Mouse (Mus musculus) kidney, postnatal 0 days (tissue): ENCODE measurements at regions not wholly inside any gene's neighbourhood (a gene's known extent, or its start where the extent isn't known, plus 50 kb on each side); places are given as distances from the start of the nearest gene placed in this dataset.

ENCODE experiments used
- ATAC-seq: fragments of 200-750 bp; cut with Nextera tagmentation; replicated peaks from 2 replicates; pipeline ENCODE4 v1.8.0; 2017; ENCODE audit warnings: low read depth, moderate number of reproducible peaks, moderate TSS enrichment, moderate library complexity; ENCODE audit not compliant: low FRiP score
- DNase-seq: peaks from one replicate; pipeline ENCODE4 v3.0.0-alpha.2; 2016; ENCODE audit warnings: low spot score
- H3K27ac ChIP-seq: fragments of 300-500 bp; sonication (generic); 2 replicates; pipeline ENCODE4 v1.5.1; 2014; ENCODE audit warnings: mild to moderate bottlenecking
- H3K27me3 ChIP-seq: fragments of 300-500 bp; sonication (generic); 2 replicates; pipeline ENCODE4 v1.6.1; 2014; ENCODE audit warnings: low read length, mixed read lengths; ENCODE audit not compliant: insufficient read depth
- H3K36me3 ChIP-seq: fragments of 300-500 bp; sonication (generic); 2 replicates; pipeline ENCODE4 v1.6.1; 2014; ENCODE audit warnings: low read length, mixed read lengths; ENCODE audit not compliant: insufficient read depth
- H3K4me1 ChIP-seq: fragments of 300-500 bp; sonication (generic); replicated peaks from 2 replicates; pipeline ENCODE4 v1.6.1; 2014; ENCODE audit warnings: antibody characterized with exemption, low read length, mixed read lengths; ENCODE audit not compliant: insufficient read depth
- H3K4me2 ChIP-seq: fragments of 300-500 bp; sonication (generic); 2 replicates; pipeline ENCODE4 v1.6.1; 2014; ENCODE audit warnings: mild to moderate bottlenecking, low read length, moderate library complexity, mixed read lengths
- H3K4me3 ChIP-seq: fragments of 300-500 bp; sonication (generic); replicated peaks from 2 replicates; pipeline ENCODE4 v1.5.1; 2014; ENCODE audit warnings: low read depth, low read length
- H3K9ac ChIP-seq: fragments of 300-500 bp; sonication (generic); 2 replicates; pipeline ENCODE4 v1.6.1; 2014; ENCODE audit warnings: low read depth, low read length
- H3K9me3 ChIP-seq: fragments of 300-500 bp; sonication (generic); replicated peaks from 2 replicates; pipeline ENCODE4 v1.6.1; 2016; ENCODE audit warnings: low read length, inconsistent platforms, mixed read lengths
- CTCF ChIP-seq: IDR thresholded peaks from 2 replicates; pipeline ENCODE4 v1.5.1; 2016; ENCODE audit warnings: antibody characterized with exemption, low read depth, mild to moderate bottlenecking, moderate library complexity
- WGBS: fragments of 180-500 bp; shearing (Covaris S2); extraction: QIAGEN DNeasy Blood & Tissue Kit; methylation state at CpG from one replicate; pipeline ENCODE4 v1.1.7; 2014; 5-methylcytosine and 5-hydroxymethylcytosine counted together

GRCm38 (mm10) chr9:14179777-14180176, 95.1 kb upstream of the Sesn3 start:
- no peak for DNase-seq
- H3K4me3 ChIP-seq = no peak overlapping the region
- H3K4me1 ChIP-seq = peaks cover 12% of the 10 kb centered on the region; the same call in 1 of the 2 replicates
- no peak overlapping the region for H3K4me2 ChIP-seq
- no peaks in the 10 kb centered on the region for H3K9me3 ChIP-seq
- no peaks in the 10 kb centered on the region for H3K27me3 ChIP-seq
- TF ChIP-seq CTCF = no peak
- WGBS = 91% methylated on average over 1 of the region's 1 CpGs
- no peak overlapping the region for H3K27ac ChIP-seq
- H3K36me3 ChIP-seq = no peaks in the 10 kb centered on the region
- no peak overlapping the region for H3K9ac ChIP-seq
- no peak for ATAC-seq

DNA sequence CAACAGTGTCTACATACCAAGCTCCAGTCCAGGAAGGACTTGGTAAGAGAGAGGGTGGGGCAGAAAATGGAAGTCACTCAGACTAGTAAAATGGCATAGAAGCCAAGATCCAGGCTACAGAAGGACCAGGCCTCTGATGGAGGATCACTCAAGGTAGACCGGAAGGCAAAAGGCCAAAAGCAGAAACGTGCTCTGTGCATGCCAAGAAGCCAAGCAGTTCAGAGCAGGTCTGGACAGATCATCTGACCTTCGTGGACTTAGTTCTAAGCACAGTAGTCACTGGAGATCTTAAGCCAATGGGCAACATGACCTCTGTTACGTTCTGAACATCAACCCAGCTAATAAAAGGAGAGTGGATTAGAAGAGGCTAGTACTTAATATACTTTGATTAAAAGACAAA, 90.6 kb upstream of the Sesn3 start:
- Histone ChIP-seq H3K9me3 (no peaks in the 10 kb centered on the region), H3K4me2 (no peak overlapping the region), H3K4me1 (no peaks in the 10 kb centered on the region), H3K27me3 (no peaks in the 10 kb centered on the region), H3K9ac (no peak overlapping the region), H3K36me3 (no peaks in the 10 kb centered on the region), H3K27ac (no peak overlapping the region), H3K4me3 (no peak overlapping the region)
- ATAC-seq (no peak), DNase-seq (no peak)
- WGBS = 82% methylated on average over 4 of the region's 4 CpGs
- TF ChIP-seq CTCF = no peak

DNA sequence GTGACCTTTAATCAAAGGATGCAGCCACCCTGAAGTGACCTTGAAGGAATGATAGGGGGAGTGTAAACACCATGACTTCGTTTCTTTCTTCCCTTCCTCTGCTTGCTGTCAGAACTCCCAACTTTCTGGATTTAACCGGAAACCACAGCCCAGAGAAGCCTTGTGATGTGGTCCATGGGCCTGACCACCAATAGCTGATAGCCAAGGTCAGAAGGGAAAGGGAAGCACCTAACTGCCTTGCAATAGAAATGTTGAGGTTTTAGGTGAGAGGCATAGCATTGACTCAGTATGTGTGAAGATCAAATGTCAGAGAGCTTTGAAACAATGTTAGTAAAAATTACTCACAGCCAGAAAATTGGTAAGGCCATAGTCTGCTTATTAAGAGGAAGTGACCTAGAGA, 89.2 kb upstream of the Sesn3 start:
- ATAC-seq (no peak), DNase-seq (no peak)
- Histone ChIP-seq H3K9me3 (no peaks in the 10 kb centered on the region), H3K36me3 (no peaks in the 10 kb centered on the region), H3K9ac (no peak overlapping the region), H3K4me1 (no peaks in the 10 kb centered on the region; the same call in 1 of the 2 replicates), H3K4me2 (no peak overlapping the region), H3K4me3 (no peak overlapping the region), H3K27ac (no peak overlapping the region), H3K27me3 (no peaks in the 10 kb centered on the region)
- WGBS = 43% methylated on average over 2 of the region's 2 CpGs
- no peak for TF ChIP-seq CTCF

GRCm38 (mm10) chr9:14187753-14188152, 87.1 kb upstream of the Sesn3 start:
- no peaks in the 10 kb centered on the region; the same call in 1 of the 2 replicates for H3K4me1 ChIP-seq
- H3K4me2 ChIP-seq = no peak overlapping the region
- ATAC-seq (no peak), DNase-seq (no peak)
- H3K27me3 ChIP-seq = no peaks in the 10 kb centered on the region
- 97% methylated on average over 1 of the region's 1 CpGs for WGBS
- H3K9ac ChIP-seq = no peak overlapping the region
- no peak overlapping the region for H3K4me3 ChIP-seq
- H3K36me3 ChIP-seq = no peaks in the 10 kb centered on the region
- no peak for TF ChIP-seq CTCF
- no peak overlapping the region for H3K27ac ChIP-seq
- H3K9me3 ChIP-seq = no peaks in the 10 kb centered on the region

- Histone ChIP-seq H3K4me3 (no peak overlapping the region), H3K9me3 (no peaks in the 10 kb centered on the region), H3K27me3 (no peaks in the 10 kb centered on the region), H3K9ac (no peak overlapping the region), H3K27ac (no peak overlapping the region), H3K4me1 (no peaks in the 10 kb centered on the region; the same call in 1 of the 2 replicates), H3K36me3 (no peaks in the 10 kb centered on the region), H3K4me2 (no peak overlapping the region)
- no peak for DNase-seq
- no peak for ATAC-seq
- WGBS = 84% methylated on average over 2 of the region's 2 CpGs
- no peak for TF ChIP-seq CTCF
Measured at GRCm38 (mm10) chr9:14188504-14188903, 86.4 kb upstream of the Sesn3 start.

GRCm38 (mm10) chr9:14190660-14191059, 84.2 kb upstream of the Sesn3 start:
- H3K27ac ChIP-seq = no peak overlapping the region
- H3K9ac ChIP-seq = no peak overlapping the region
- H3K9me3 ChIP-seq = no peaks in the 10 kb centered on the region
- no peak for TF ChIP-seq CTCF
- H3K27me3 ChIP-seq = no peaks in the 10 kb centered on the region
- WGBS = 30% methylated on average over 9 of the region's 9 CpGs
- no peak overlapping the region for H3K4me2 ChIP-seq
- no peaks in the 10 kb centered on the region for H3K36me3 ChIP-seq
- ATAC-seq (peak; percentile 64; the same call in 1 of the 2 replicates), DNase-seq (peak; percentile 54)
- no peaks in the 10 kb centered on the region; the same call in 1 of the 2 replicates for H3K4me1 ChIP-seq
- H3K4me3 ChIP-seq = no peak overlapping the region

DNA sequence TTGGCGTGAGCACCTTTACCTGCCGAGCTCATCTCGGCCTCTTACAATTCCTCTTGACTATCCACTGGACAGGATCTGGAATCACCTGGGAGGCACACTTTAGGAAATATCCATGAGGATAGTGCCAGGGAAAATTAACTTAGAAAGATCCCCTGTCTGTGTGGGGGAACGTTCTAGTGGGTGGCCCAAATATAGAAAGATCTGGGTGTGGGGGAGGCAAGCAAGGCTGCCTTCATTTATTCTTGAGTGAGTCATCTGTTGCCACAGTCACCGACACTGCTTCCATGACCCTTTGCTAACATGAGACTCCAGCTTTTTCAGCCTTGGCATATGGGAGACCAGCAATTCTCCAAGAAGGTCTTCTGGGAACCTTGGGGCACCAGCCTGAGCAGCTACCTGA, 80.1 kb upstream of the Sesn3 start:
- TF ChIP-seq CTCF = no peak
- no peaks in the 10 kb centered on the region for H3K9me3 ChIP-seq
- DNase-seq = no peak
- no peak for ATAC-seq
- no peaks in the 10 kb centered on the region for H3K27me3 ChIP-seq
- 70% methylated on average over 5 of the region's 5 CpGs for WGBS
- no peak overlapping the region for H3K4me2 ChIP-seq
- H3K36me3 ChIP-seq = no peaks in the 10 kb centered on the region
- no peak overlapping the region for H3K9ac ChIP-seq
- H3K4me3 ChIP-seq = no peak overlapping the region
- no peaks in the 10 kb centered on the region; the same call in 1 of the 2 replicates for H3K4me1 ChIP-seq
- no peak overlapping the region for H3K27ac ChIP-seq
